Mouse (Mus musculus): ENCODE measurements at regions not wholly inside any gene's neighbourhood (a gene's known extent, or its start where the extent isn't known, plus 50 kb on each side); places are given as distances from the start of the nearest gene placed in this dataset.

DNA sequence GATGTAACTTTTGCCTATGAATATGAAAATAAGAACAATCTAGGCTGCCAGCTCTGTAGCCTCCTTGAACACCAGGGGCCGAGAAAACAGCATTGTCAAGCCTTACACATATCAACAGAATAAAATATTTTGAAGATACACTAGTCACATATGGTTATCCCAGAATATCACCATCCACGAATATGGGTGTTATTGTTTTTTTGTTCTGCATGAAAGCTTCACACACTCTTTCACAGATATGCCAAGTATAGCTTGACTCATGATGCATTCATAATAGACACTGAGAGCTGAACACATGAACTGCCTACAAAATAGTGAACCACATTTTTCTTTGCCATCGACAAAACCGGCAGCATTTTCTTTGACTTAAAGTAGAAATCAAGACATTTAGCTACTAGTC is 106.9 kb upstream of the Atxn1 start:
- no peak overlapping the region for H3K9ac ChIP-seq (ENCODE audit: insufficient read depth, low read depth, low read length, poor library complexity, severe bottlenecking)
- in situ Hi-C loops (cut with MboI; ENCODE audit: low sequenced_read_pairs in 2 of 2, unreplicated experiment in 2 of 2): no loop called here
- no peak overlapping the region for H3K27ac ChIP-seq (ENCODE audit: insufficient read depth, low read depth, low read length, poor library complexity, severe bottlenecking)
- no peaks in the 10 kb centered on the region for H3K4me1 ChIP-seq (ENCODE audit: control insufficient read depth in 2 of 2, insufficient read depth in 2 of 2, low read length in 2 of 2, poor library complexity in 1 of 2)
- no peak overlapping the region for H3K4me3 ChIP-seq (ENCODE audit: insufficient read depth in 1 of 2, low read depth in 1 of 2, low read length in 2 of 2, poor library complexity in 1 of 2, severe bottlenecking in 1 of 2)
- TF ChIP-seq ZNF384 (IDR thresholded peaks at IDR 0.05; ENCODE audit: low read depth, low read length): no peak
- no peak for TF ChIP-seq CHD2 (IDR thresholded peaks at IDR 0.05; ENCODE audit: low read depth, low read length)
- no peak for TF ChIP-seq ZC3H11A (IDR thresholded peaks at IDR 0.05; ENCODE audit: borderline replicate concordance, low read depth, low read length)
- no peak for TF ChIP-seq HCFC1 (IDR thresholded peaks at IDR 0.05; ENCODE audit: borderline replicate concordance, insufficient read depth, low read length)
- no peak for TF ChIP-seq MAFK (IDR thresholded peaks at IDR 0.05; ENCODE audit: insufficient read depth, low read depth, low read length)
- no peaks in the 10 kb centered on the region for H3K36me3 ChIP-seq (ENCODE audit: control insufficient read depth, insufficient read depth, low read length, poor library complexity, severe bottlenecking)
- DNase-seq (ENCODE audit: low read depth, low spot score): no peak
- H3K9me3 ChIP-seq (ENCODE audit: control insufficient read depth, insufficient read depth, low read depth, low read length): no peaks in the 10 kb centered on the region

DNA sequence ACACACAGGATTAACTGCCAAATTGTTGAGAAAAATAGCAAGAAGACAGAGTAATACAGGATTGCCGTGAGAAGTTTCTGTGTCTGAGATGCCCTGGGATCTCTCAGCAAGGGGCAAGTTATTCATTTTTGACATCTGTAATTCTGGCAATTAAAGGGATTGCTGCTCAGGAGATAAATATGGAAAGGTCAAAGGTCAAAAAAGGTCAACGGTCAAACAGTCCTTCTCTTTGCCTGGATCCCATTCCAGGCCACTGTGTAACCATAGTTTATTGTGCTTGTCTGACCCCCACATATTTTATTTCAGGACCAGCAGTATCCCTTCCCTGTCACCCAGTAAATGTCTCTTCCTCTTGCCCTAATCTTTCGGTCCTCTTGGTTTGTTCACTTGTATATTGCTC is 104.8 kb upstream of the Atxn1 start:
- Histone ChIP-seq H3K9ac (ENCODE audit: insufficient read depth, low read depth, low read length, poor library complexity, severe bottlenecking) (no peak overlapping the region), H3K4me1 (ENCODE audit: control insufficient read depth in 2 of 2, insufficient read depth in 2 of 2, low read length in 2 of 2, poor library complexity in 1 of 2) (no peaks in the 10 kb centered on the region), H3K27ac (ENCODE audit: insufficient read depth, low read depth, low read length, poor library complexity, severe bottlenecking) (no peak overlapping the region), H3K9me3 (ENCODE audit: control insufficient read depth, insufficient read depth, low read depth, low read length) (no peaks in the 10 kb centered on the region), H3K4me3 (ENCODE audit: insufficient read depth in 1 of 2, low read depth in 1 of 2, low read length in 2 of 2, poor library complexity in 1 of 2, severe bottlenecking in 1 of 2) (no peak overlapping the region), H3K36me3 (ENCODE audit: control insufficient read depth, insufficient read depth, low read length, poor library complexity, severe bottlenecking) (no peaks in the 10 kb centered on the region)
- TF ChIP-seq HCFC1 (IDR thresholded peaks at IDR 0.05; ENCODE audit: borderline replicate concordance, insufficient read depth, low read length) (no peak), MAFK (IDR thresholded peaks at IDR 0.05; ENCODE audit: insufficient read depth, low read depth, low read length) (no peak), ZNF384 (IDR thresholded peaks at IDR 0.05; ENCODE audit: low read depth, low read length) (no peak), ZC3H11A (IDR thresholded peaks at IDR 0.05; ENCODE audit: borderline replicate concordance, low read depth, low read length) (no peak), CHD2 (IDR thresholded peaks at IDR 0.05; ENCODE audit: low read depth, low read length) (no peak)
- in situ Hi-C loops (cut with MboI; ENCODE audit: low sequenced_read_pairs in 2 of 2, unreplicated experiment in 2 of 2): no loop called here
- DNase-seq (ENCODE audit: low read depth, low spot score): no peak

DNA sequence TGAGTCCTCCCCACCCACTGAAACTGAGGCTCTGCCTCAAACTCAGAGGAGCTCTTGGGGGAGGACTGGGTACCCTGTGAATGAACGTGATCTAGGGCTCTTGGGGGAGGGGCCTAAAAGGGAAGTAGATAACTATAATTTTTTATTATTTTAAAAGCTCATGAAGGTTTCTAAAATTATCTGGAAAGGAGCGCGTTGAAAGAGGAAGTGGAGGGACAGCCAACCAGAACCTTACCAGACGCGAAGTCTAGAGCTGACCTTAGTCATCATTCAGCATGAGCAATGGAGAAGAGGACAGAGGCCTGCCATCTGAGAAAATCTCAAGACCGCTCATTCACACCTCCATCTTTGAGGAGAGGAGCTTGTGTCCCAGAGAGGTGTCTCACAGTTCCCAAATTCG is 98.0 kb upstream of the Atxn1 start:
- peaks cover 0 to 3% of the 10 kb centered on the region in 2 experiments; a peak in 1 of 4 replicates for H3K4me1 ChIP-seq (ENCODE audit: control insufficient read depth in 2 of 2, insufficient read depth in 2 of 2, low read length in 2 of 2, poor library complexity in 1 of 2)
- H3K9ac ChIP-seq (ENCODE audit: insufficient read depth, low read depth, low read length, poor library complexity, severe bottlenecking): no peak overlapping the region
- no peaks in the 10 kb centered on the region for H3K36me3 ChIP-seq (ENCODE audit: control insufficient read depth, insufficient read depth, low read length, poor library complexity, severe bottlenecking)
- H3K4me3 ChIP-seq (ENCODE audit: insufficient read depth in 1 of 2, low read depth in 1 of 2, low read length in 2 of 2, poor library complexity in 1 of 2, severe bottlenecking in 1 of 2): no peak overlapping the region
- DNase-seq (ENCODE audit: low read depth, low spot score): no peak
- no peak for TF ChIP-seq MAFK (IDR thresholded peaks at IDR 0.05; ENCODE audit: insufficient read depth, low read depth, low read length)
- no peak for TF ChIP-seq ZC3H11A (IDR thresholded peaks at IDR 0.05; ENCODE audit: borderline replicate concordance, low read depth, low read length)
- TF ChIP-seq HCFC1 (IDR thresholded peaks at IDR 0.05; ENCODE audit: borderline replicate concordance, insufficient read depth, low read length): no peak
- TF ChIP-seq ZNF384 (IDR thresholded peaks at IDR 0.05; ENCODE audit: low read depth, low read length): no peak
- no peak for TF ChIP-seq CHD2 (IDR thresholded peaks at IDR 0.05; ENCODE audit: low read depth, low read length)
- no peaks in the 10 kb centered on the region for H3K9me3 ChIP-seq (ENCODE audit: control insufficient read depth, insufficient read depth, low read depth, low read length)
- in situ Hi-C loops (cut with MboI; ENCODE audit: low sequenced_read_pairs in 2 of 2, unreplicated experiment in 2 of 2): no loop called here
- H3K27ac ChIP-seq (ENCODE audit: insufficient read depth, low read depth, low read length, poor library complexity, severe bottlenecking): no peak overlapping the region

DNA sequence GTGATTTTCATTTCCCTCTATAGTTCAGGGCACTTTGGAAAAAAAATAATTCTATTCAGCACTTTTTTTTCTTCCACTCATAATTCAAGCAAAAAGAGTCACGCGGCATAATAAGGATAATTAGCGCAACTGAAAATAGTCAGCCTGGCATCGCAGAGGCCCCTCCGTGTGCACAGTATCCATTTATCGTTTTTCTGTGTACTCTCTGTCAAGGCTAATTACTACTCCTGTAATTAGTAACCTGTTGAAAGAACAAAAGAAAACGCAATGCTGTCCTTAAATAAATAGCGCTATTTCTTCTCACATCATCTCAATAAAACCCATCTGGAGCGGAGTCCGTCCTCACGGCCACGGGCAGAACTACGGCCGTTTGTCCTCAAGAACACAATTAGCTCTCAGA is 95.1 kb upstream of the Atxn1 start:
- DNase-seq (ENCODE audit: low read depth, low spot score): no peak
- in situ Hi-C loops (cut with MboI; ENCODE audit: low sequenced_read_pairs in 2 of 2, unreplicated experiment in 2 of 2): no loop called here
- Histone ChIP-seq H3K9me3 (ENCODE audit: control insufficient read depth, insufficient read depth, low read depth, low read length) (no peaks in the 10 kb centered on the region), H3K9ac (ENCODE audit: insufficient read depth, low read depth, low read length, poor library complexity, severe bottlenecking) (no peak overlapping the region), H3K36me3 (ENCODE audit: control insufficient read depth, insufficient read depth, low read length, poor library complexity, severe bottlenecking) (no peaks in the 10 kb centered on the region), H3K4me1 (ENCODE audit: control insufficient read depth in 2 of 2, insufficient read depth in 2 of 2, low read length in 2 of 2, poor library complexity in 1 of 2) (peaks cover 0 to 3% of the 10 kb centered on the region in 2 experiments; a peak in 1 of 4 replicates), H3K4me3 (ENCODE audit: insufficient read depth in 1 of 2, low read depth in 1 of 2, low read length in 2 of 2, poor library complexity in 1 of 2, severe bottlenecking in 1 of 2) (no peak overlapping the region), H3K27ac (ENCODE audit: insufficient read depth, low read depth, low read length, poor library complexity, severe bottlenecking) (no peak overlapping the region)
- no peak for TF ChIP-seq CHD2 (IDR thresholded peaks at IDR 0.05; ENCODE audit: low read depth, low read length)
- no peak for TF ChIP-seq ZC3H11A (IDR thresholded peaks at IDR 0.05; ENCODE audit: borderline replicate concordance, low read depth, low read length)
- TF ChIP-seq ZNF384 (IDR thresholded peaks at IDR 0.05; ENCODE audit: low read depth, low read length): no peak
- TF ChIP-seq MAFK (IDR thresholded peaks at IDR 0.05; ENCODE audit: insufficient read depth, low read depth, low read length): no peak
- TF ChIP-seq HCFC1 (IDR thresholded peaks at IDR 0.05; ENCODE audit: borderline replicate concordance, insufficient read depth, low read length): no peak

DNA sequence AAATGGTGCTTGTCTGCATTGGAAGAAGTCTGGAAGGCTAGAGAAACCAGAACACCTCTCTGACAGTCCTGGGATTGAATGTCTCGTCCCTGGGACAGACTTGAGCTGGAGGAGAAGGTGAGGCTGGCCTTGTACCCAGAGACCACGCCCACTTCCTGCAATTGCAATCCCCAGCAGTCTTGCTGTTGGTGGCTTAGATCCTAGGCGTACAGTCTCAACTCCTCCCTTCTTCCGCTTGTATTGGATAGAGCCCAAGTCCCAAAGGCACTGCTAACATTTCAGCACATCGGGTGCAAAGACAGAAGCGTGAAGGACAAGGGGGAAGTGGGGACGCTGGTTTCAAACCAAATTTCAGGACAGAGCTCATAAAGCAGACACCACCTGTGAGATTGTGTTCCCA is 94.1 kb upstream of the Atxn1 start:
- in situ Hi-C loops (cut with MboI; ENCODE audit: low sequenced_read_pairs in 2 of 2, unreplicated experiment in 2 of 2): no loop called here
- no peak for TF ChIP-seq HCFC1 (IDR thresholded peaks at IDR 0.05; ENCODE audit: borderline replicate concordance, insufficient read depth, low read length)
- no peak for TF ChIP-seq MAFK (IDR thresholded peaks at IDR 0.05; ENCODE audit: insufficient read depth, low read depth, low read length)
- no peak for TF ChIP-seq CHD2 (IDR thresholded peaks at IDR 0.05; ENCODE audit: low read depth, low read length)
- TF ChIP-seq ZNF384 (IDR thresholded peaks at IDR 0.05; ENCODE audit: low read depth, low read length): no peak
- no peak for TF ChIP-seq ZC3H11A (IDR thresholded peaks at IDR 0.05; ENCODE audit: borderline replicate concordance, low read depth, low read length)
- Histone ChIP-seq H3K9me3 (ENCODE audit: control insufficient read depth, insufficient read depth, low read depth, low read length) (no peaks in the 10 kb centered on the region), H3K4me1 (ENCODE audit: control insufficient read depth in 2 of 2, insufficient read depth in 2 of 2, low read length in 2 of 2, poor library complexity in 1 of 2) (peaks cover 0 to 3% of the 10 kb centered on the region in 2 experiments; a peak in 1 of 4 replicates), H3K36me3 (ENCODE audit: control insufficient read depth, insufficient read depth, low read length, poor library complexity, severe bottlenecking) (no peaks in the 10 kb centered on the region), H3K9ac (ENCODE audit: insufficient read depth, low read depth, low read length, poor library complexity, severe bottlenecking) (no peak overlapping the region), H3K4me3 (ENCODE audit: insufficient read depth in 1 of 2, low read depth in 1 of 2, low read length in 2 of 2, poor library complexity in 1 of 2, severe bottlenecking in 1 of 2) (no peak overlapping the region), H3K27ac (ENCODE audit: insufficient read depth, low read depth, low read length, poor library complexity, severe bottlenecking) (no peak overlapping the region)
- peak; percentile 39 for DNase-seq (ENCODE audit: low read depth, low spot score)

Data from ES-E14 (cell line).